Mouse (Mus musculus) megakaryocyte, embryonic 14.5 days (primary cell): ENCODE results near the gene Cd151.

ENCODE experiments used
- FLI1 ChIP-seq: IDR thresholded peaks from 2 replicates; pipeline ENCODE4 v1.6.1; 2012; ENCODE audit warnings: low read length, inconsistent platforms, mixed read lengths
- GATA1 ChIP-seq: IDR thresholded peaks from 3 replicates; pipeline ENCODE4 v1.6.1; 2012; ENCODE audit warnings: mixed read lengths, low read length, inconsistent platforms, borderline replicate concordance

GRCm38 (mm10) chr7:141435856-141436522, 31.2 kb upstream of the Cd151 start:
- TF ChIP-seq GATA1 (no peak), FLI1 (no peak)
